Mouse (Mus musculus) cerebellum, adult 2 months (tissue): ENCODE data around the gene Glis3.

Source experiments
- CTCF ChIP-seq: fragments of 200-500 bp; IDR thresholded peaks from 2 replicates; pipeline ENCODE4 v1.5.1; 2011; ENCODE audit warnings: low read depth, mild to moderate bottlenecking, control low read depth, low read length, moderate library complexity, borderline replicate concordance; ENCODE audit not compliant: insufficient read depth
- POLR2A ChIP-seq: fragments of 200-500 bp; IDR thresholded peaks from 2 replicates; pipeline ENCODE4 v1.6.1; 2011; ENCODE audit warnings: low read length, control low read depth, borderline replicate concordance; ENCODE audit not compliant: insufficient read depth

GRCm38 (mm10) chr19:28473621-28474020 is 206.3 kb downstream of the Glis3 start:
- TF ChIP-seq CTCF = no peak
- TF ChIP-seq POLR2A = no peak
